Mouse (Mus musculus) lung, adult 2 months (tissue): ENCODE measurements at regions not wholly inside any gene's neighbourhood (a gene's known extent, or its start where the extent isn't known, plus 50 kb on each side); places are given as distances from the start of the nearest gene placed in this dataset.

Experiments
- DNase-seq: peaks from one replicate; pipeline ENCODE4 v3.0.0; 2022
- H3K4me1 ChIP-seq: fragments of 200-500 bp; 2 replicates; pipeline ENCODE4 v1.6.1; 2011; ENCODE audit warnings: low read length; ENCODE audit not compliant: control insufficient read depth, insufficient read depth
- H3K4me3 ChIP-seq: fragments of 200-500 bp; replicated peaks from 2 replicates; pipeline ENCODE3; 2011; ENCODE audit warnings: low read depth, mild to moderate bottlenecking, control low read depth, low read length; ENCODE audit errors: extremely low read depth
- CTCF ChIP-seq: fragments of 200-500 bp; IDR thresholded peaks from 2 replicates; pipeline ENCODE4 v1.5.1; 2011; ENCODE audit warnings: mild to moderate bottlenecking, low read length, control low read depth; ENCODE audit not compliant: insufficient read depth
- POLR2A ChIP-seq: fragments of 200-500 bp; IDR thresholded peaks from 2 replicates; pipeline ENCODE4 v1.6.1; 2011; ENCODE audit warnings: low read depth, mild to moderate bottlenecking, control low read depth, low read length, borderline replicate concordance; ENCODE audit errors: extremely low read depth
- WGBS: fragments of 180-500 bp; shearing (Covaris S2); methylation state at CpG from one replicate; pipeline ENCODE4 v1.1.7; 2018; 5-methylcytosine and 5-hydroxymethylcytosine counted together

GRCm38 (mm10) chr2:138640654-138641053 lies 384.3 kb downstream of the Btbd3 start:
- Histone ChIP-seq H3K4me3 (no peak overlapping the region), H3K4me1 (no peaks in the 10 kb centered on the region)
- DNase-seq = no peak
- TF ChIP-seq CTCF (no peak), POLR2A (no peak)
- WGBS = 94% methylated on average over 2 of the region's 2 CpGs

- Histone ChIP-seq H3K4me1 (no peaks in the 10 kb centered on the region), H3K4me3 (no peak overlapping the region)
- 92% methylated on average over 1 of the region's 1 CpGs for WGBS
- no peak for DNase-seq
- TF ChIP-seq POLR2A (no peak), CTCF (no peak)
Observed at GRCm38 (mm10) chr2:138641335-138641734, 385.0 kb downstream of the Btbd3 start.

DNA sequence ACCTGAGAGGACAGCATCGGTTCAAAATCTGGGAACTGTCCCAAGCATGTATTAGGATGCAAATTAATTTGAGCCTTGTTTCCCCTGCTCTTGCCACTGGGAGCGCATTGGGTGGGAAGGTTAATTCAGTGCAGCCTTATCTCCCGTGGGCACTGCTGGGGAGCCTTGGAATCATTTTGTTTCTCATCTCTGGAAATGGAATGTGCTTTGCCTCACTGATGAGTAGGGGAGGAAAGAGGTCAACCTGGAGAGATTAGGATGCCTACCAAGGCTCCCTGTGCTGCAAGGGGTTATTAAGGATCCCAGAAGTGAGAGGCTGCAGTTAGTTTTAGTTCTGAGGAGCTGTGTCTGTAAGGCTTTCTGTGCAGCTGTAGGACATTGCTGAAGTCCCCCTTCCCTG lies 392.3 kb downstream of the Btbd3 start:
- TF ChIP-seq POLR2A = no peak
- TF ChIP-seq CTCF = no peak
- WGBS = 62% methylated on average over 3 of the region's 3 CpGs
- H3K4me1 ChIP-seq = no peaks in the 10 kb centered on the region

GRCm38 (mm10) chr2:138659376-138659775 lies 403.0 kb downstream of the Btbd3 start:
- TF ChIP-seq CTCF (no peak), POLR2A (no peak)
- no peak for DNase-seq
- Histone ChIP-seq H3K4me1 (no peaks in the 10 kb centered on the region), H3K4me3 (no peak overlapping the region)

More for the DNA sequence above, 392.3 kb downstream of the Btbd3 start:
- DNase-seq = no peak
- no peak overlapping the region for H3K4me3 ChIP-seq

GRCm38 (mm10) chr2:138670307-138670706 lies 413.9 kb downstream of the Btbd3 start:
- Histone ChIP-seq H3K4me1 (no peaks in the 10 kb centered on the region), H3K4me3 (no peak overlapping the region)
- TF ChIP-seq CTCF (no peak), POLR2A (no peak)
- DNase-seq = no peak

DNA sequence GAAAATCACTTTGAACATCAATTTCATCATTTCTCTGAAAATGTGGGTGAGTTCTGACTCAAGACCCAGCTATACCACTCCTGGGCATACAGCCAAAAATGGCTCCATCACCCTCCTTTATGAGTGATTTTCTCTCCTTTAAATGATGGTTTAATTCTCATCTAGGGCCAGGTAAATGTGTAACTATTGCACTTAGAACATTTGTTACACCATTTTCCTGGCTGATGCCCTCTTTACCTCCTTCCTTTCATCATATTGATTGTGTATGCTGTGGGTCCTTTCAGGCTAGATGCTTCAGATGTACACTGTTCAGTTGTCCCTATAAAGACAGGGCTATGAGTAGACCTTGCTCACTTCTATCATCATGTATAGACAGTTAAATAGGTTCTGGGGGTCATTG lies 418.4 kb downstream of the Btbd3 start:
- H3K4me3 ChIP-seq = no peak overlapping the region
- H3K4me1 ChIP-seq = no peaks in the 10 kb centered on the region
- no peak for DNase-seq
- TF ChIP-seq POLR2A (no peak), CTCF (no peak)

GRCm38 (mm10) chr2:138675229-138676065 lies 419.1 kb downstream of the Btbd3 start:
- DNase-seq = no peak
- TF ChIP-seq CTCF (no peak), POLR2A (no peak)

GRCm38 (mm10) chr2:138688140-138688871 lies 431.9 kb downstream of the Btbd3 start:
- TF ChIP-seq POLR2A (no peak), CTCF (no peak)
- no peak overlapping the region for H3K4me3 ChIP-seq
- DNase-seq = no peak
- H3K4me1 ChIP-seq = no peaks in the 10 kb centered on the region

More at GRCm38 (mm10) chr2:138675229-138676065, 419.1 kb downstream of the Btbd3 start:
- Histone ChIP-seq H3K4me3 (no peak overlapping the region), H3K4me1 (no peaks in the 10 kb centered on the region)
- WGBS = 48% methylated on average over 3 of the region's 3 CpGs

GRCm38 (mm10) chr2:138689497-138689896 lies 433.1 kb downstream of the Btbd3 start:
- Histone ChIP-seq H3K4me1 (no peaks in the 10 kb centered on the region), H3K4me3 (no peak overlapping the region)
- DNase-seq = no peak
- no peak for TF ChIP-seq POLR2A
- no peak for TF ChIP-seq CTCF
- WGBS = 82% methylated on average over 5 of the region's 5 CpGs

DNA sequence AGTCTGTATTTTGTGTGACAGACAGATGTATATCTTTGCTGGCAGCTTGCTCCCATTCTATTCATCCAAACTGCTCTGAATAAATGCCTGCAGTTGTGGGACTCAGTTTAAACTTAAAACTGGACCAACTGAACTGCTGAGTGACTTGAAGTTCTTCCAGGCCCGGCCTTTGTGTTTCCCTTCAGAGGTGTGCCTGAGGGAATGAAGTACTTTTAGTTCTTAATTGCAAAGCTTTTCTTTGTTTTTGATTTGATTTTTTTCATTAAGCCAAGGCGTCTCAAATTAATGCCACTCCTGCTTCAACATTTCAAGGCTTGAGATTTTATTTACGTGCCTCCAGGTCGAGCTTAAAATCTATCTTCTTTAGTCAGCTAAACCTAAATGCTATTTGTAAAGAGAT lies 446.4 kb downstream of the Btbd3 start:
- WGBS = 83% methylated on average over 4 of the region's 4 CpGs
- TF ChIP-seq CTCF (no peak), POLR2A (no peak)
- no peak overlapping the region for H3K4me3 ChIP-seq
- no peaks in the 10 kb centered on the region for H3K4me1 ChIP-seq
- DNase-seq = no peak
